Mouse (Mus musculus) olfactory bulb, adult 2 months (tissue): ENCODE results near the gene Ppp4r4.

Experiments used
- CTCF ChIP-seq: fragments of 200-500 bp; IDR thresholded peaks from 2 replicates; pipeline ENCODE4 v1.5.1; 2012; ENCODE audit warnings: low read depth, mild to moderate bottlenecking, low read length, moderate library complexity; ENCODE audit not compliant: insufficient read depth
- POLR2A ChIP-seq: fragments of 200-500 bp; IDR thresholded peaks from 2 replicates; pipeline ENCODE4 v1.6.1; 2012; ENCODE audit warnings: mild to moderate bottlenecking, low read depth, low read length, moderate library complexity; ENCODE audit not compliant: insufficient read depth

DNA sequence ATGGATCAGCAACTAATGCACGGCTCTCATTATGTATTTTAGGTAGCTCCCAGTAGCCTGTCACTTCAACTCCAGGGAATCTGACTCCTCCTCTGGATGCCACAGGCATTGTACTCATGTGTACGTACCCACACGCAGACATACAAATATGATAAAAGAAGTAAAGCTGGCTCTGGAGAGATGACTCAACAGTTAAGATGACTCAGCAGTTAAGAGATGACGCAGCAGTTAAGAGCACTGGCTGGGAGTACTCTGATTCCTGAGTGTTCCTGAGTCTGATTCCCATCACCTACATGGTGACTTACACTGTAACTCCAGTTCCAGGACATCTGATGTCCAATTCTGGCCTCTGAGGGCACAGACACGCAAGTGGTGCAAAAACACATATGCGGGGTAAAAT, 13.4 kb upstream of the Ppp4r4 start:
- no peak for TF ChIP-seq CTCF
- no peak for TF ChIP-seq POLR2A
